Mouse (Mus musculus) common myeloid progenitor, adult 5-6 weeks (primary cell): ENCODE results near the gene Mpzl1. TPM values are rescaled to one million over a fixed set of nuclear protein-coding genes. Genes with fewer than 3 reads are reported as not detected.
A peak's percentile ranks its signal among the peaks of the same experiment; 100 is the strongest.

Experiments
- ATAC-seq: replicated peaks from 2 replicates; pipeline ENCODE4 v1.8.0; 2016; ENCODE audit warnings: low read depth, mild to moderate bottlenecking, moderate TSS enrichment, inconsistent platforms; ENCODE audit not compliant: poor library complexity, severe bottlenecking
- total RNA-seq: library from RNA; stranded (forward); fragments of 200-1000, 187-1606 nt; gene quantifications from 2 replicates; pipeline ENCODE4 v1.2.3, GENCODE M21; 2017

Gene Mpzl1
- total RNA-seq, 1 experiment from 2014 or later = 9.5 TPM

DNA sequence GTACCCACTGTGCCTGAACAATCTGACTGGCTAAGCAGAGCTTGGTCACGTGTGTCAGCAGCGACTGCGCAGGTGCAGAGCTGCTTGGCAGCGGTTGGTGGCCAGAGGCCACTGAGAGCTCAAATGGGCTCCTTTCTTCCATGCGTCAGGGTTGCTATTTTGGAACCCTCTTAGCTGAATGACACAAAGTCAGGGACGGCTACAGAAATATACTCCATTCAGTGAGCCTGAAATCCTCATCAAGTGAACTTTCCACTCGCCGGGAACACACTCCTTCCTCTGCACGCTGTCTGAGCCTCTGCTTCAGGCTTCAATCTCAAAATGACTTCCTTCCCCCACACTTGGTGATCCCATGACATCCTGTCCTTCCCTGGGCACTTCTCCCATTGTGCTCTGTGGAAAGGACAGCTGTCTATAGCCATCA, 16.1 kb downstream of the Mpzl1 start:
- no peak for ATAC-seq

DNA sequence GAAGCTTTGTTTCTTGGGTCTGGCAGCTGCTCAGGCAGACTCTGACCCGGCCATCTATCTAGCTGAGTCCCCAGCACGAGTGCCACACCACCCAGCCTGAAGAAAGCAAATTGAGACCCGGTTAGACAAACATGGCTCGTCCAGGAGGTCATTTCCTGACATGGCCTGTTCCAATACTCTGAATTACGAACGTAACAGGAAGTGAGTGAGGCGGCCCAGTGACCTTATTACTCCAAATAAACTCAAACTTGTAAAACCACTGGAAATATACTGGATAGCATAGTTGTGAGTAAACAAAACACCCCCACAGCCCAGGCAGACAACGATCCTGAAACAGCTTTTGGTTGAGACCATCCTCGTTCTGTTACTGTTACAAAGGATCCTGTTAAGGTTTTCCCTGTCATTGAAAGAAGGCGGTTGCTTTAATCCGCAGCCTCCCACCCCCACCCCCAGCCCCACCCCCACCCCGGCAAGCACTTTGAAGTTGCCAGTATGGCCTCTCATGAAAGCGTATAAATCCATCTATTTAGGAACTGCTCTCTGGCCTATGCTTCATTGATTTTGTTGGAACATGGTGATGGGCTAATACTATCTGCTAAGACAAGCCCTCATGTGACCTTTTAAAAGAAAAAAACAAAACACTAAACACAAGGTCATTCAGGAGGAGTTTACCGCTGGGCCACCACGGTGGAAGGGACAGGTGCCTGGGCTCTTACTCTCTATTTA, 17.0 kb downstream of the Mpzl1 start:
- ATAC-seq = no peak; the same call in 1 of the 2 replicates

DNA sequence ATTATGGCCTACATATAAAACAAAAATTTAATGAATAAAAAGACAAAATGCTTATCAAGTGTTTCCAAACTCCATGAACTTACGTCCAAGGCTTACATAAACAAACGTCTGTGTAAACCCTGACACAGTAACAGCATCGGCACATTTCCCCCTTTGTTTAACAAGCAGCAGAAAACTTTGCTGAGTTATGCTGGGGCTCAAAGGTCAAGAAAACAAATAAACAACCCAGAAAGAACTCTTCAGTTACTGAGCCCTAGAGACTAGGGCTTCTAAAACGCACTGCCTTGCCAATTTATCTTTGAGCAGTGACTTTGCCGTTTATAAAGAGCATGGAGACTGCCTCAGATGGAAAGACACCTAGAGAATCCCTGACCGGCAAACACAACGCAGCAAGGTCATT, 17.7 kb downstream of the Mpzl1 start:
- no peak for ATAC-seq

DNA sequence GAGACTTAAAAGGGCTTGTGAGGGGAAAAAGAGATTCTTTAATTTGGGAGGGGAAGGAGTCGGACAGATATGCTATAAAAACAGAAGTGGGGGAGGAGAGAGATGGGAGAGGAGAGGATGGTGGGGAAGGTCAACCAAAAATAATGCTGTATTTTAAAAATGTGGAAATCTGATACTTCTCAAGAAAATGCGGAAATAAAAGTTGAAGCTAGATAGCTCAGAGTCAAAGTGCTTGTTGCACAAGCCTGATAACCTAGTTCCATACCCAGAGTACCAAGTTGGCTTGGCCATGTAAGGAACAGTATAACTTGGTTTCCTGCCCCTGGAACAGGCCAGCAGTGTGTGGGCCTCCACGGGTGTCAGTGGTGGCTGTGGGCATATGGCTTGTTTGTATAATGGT, 19.5 kb downstream of the Mpzl1 start:
- ATAC-seq = no peak

DNA sequence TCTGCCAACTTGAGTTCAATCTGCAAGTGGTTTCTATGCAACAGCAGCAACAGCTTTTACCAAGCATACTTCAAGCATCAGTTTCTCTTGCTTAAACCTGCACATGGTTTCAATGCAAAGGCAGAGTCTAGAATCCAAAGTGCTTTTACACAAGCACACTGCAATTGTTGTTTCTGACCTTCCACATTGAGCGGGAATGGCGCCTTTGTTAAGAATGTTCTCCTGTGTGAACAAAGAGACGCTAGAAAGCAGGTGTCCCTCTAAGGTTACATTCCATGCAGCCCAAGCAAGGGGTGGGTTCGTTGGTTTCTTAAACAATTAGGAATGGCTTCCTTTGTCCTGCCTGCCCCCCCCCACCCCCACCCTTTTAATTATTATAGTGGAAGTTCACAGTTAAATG, 20.4 kb downstream of the Mpzl1 start:
- ATAC-seq = no peak

DNA sequence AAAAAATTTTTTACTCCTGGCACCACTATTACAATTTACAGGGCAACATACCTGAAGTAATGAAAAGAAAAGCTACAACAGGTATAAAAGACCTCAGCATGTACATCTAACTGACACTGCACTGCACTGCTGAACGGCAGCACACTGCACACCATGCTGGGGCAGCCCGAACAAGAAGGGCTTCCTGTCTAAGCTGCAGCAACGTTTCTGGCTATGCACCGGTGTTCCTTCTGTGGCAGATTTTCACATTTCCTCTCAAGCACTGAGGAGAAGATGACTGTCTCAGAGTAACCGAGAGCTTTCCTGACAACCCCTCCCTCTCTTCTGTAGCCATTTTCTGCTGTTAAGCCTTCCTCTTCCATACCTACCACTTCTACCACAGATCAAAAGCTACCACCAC, 21.6 kb downstream of the Mpzl1 start:
- peak; percentile 52 for ATAC-seq

DNA sequence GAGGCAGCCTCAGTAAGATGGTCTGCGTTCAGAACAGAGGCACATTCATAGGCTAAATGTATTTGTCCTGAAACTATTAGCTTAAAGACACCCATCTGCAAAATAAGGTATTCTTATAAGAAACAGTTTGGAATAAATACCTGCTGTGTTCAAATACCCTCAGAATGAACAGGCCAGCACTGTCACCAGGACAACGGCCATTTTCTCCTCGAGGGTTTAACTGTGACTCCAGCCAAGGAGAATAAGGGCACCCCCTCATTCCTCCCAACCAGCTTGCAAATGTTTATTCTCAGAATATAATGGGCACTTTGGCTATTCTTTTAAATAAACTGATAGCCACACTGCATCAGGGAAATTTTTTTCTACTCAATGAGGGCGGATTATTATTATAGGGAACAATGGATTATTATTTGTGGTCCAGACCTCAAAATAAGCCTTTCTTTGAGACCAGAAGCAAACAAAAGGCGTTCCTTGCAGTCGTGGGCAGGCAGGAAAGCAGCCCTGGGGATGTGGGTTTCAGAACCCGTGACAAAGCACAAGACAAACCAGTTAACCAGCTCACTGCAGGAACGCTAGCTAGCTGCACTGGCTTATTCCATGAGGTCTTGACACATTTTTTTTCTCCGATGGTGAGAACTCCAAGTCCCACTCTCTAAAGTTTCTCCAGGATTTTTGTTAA, 23.9 kb downstream of the Mpzl1 start:
- no peak; the same call in 1 of the 2 replicates for ATAC-seq

DNA sequence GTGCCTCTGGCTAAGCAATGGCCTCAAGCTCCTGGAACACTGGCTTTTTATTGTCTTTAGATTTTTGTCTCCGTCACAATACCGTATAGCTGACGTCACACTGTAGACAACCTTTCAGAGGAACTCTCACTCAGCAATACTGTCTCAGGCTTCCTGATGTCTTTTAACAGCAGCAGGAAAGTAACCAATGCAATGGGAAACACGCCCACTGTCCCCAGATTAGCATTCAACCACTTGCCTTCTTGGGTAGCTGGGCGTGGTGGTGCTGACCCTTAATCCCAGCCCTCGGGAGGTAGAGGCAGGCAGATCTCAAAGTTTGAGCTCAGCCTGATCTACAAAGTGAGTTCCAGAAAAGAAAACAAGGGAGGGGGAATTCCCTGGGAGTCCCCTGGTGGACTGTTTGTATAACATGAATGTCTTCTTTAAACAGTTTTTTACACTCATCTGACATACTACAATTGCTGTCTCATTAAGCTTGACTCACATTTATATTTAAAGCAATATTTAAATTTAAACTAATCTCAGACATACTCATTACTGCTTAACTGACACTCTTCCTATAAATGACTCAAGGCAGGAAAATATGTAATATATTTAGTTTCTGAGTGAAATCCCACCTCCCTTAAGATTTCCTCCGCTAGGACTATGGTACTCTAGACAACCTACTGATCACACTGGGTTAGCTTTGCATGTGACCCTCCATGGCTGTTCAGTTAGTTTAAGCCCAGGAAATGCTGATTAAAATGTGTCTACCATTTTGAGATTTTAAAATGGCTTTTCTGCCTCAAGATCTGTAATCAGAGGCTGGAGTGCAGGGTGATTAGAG, 24.6 kb downstream of the Mpzl1 start:
- ATAC-seq = 0 out of 2 replicates have a peak, but pooled peaks have one; percentile 15

DNA sequence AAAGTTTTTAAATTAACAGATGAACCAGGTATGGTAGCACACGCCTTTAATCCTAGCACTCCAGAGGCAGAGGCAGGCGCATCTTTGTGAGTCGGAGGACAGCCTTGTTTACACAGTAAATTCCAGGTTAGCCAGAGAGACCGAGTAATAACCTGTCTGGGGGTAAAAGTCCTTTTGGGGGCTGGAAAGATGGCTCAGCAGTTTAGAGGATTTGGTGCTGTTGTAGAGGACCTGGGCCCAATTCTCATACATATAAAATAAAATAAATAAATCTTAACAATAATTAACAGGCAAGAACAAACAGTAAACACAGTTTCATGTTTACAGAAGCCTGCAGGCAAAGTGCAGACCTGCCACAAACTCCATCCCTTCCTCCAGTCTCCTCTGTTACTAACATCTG, 25.4 kb downstream of the Mpzl1 start:
- ATAC-seq = no peak

DNA sequence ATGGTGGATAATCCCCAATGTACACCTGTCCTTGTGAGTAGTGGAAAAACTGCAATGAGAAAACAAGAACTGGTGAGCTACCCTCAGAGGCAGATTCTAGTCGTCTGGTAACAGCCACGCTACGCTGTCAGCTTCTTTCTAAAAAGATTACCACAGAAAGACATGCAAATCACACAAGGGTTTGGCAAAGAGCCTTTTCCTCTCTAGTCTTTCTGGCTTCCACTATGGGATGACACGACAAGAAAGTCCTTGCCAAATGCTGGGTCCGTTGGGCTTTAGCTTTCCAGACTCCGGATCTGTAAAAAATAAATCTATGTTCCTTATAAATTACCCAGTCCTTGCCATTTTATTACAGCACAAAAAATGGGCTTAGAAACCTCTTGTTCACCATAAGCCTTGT, 28.6 kb downstream of the Mpzl1 start:
- no peak for ATAC-seq

DNA sequence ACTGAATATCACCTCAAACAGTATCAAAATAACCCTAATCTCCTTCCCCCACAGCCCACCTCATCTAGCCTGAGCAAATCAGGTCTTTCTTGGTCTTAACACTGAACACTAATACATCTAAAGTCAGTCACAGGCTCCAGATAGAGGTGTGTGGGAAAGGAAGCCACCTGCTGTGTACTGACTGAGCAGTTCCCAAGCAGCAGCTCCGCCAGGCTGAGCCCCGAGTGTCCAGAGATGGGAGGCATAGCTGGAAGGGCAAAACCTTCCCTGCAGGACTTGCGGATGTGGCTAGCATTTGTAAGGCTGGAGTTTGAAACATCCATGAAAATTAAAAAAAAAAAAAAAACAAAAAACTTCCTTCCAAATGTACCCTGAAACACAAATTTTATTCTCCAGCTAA, 29.2 kb downstream of the Mpzl1 start:
- ATAC-seq = no peak

DNA sequence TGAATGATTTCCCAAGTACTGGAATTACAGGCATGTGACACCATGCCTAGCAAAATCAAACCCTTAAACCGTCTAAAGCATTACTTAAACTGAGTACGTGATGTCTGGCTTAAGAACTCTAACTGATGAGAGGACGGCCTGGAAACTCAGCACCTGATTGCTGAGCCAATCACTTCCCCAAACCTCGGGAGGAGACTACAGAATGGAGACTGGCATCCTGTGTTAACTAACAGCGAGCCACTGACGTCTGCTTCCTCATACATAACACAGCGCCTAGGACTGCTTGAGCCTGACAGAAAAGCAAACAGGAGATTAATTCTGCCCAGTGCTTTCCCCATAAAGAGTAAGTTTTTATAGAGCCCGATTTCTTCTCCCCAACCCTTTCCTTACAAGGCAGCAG, 30.1 kb downstream of the Mpzl1 start:
- peak; percentile 80 for ATAC-seq

DNA sequence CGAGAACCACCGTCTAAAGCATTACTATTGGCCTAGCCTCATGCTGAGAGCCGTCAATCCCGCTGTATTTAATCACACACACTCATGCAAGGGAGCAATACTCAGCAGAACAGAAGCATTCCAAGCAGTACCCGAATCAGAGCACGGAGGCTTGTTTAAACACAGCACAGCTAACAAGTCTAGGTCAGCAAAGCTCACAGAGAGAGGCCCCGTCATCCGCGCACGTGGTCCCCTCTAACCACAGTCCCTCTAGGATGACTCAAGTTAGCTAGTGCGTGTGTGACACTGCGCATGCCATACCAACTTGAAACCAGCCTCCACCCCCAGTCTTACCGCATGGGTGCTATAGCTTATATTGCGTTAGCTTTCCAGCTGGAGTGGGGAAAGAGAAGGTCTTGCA, 31.1 kb downstream of the Mpzl1 start:
- 0 out of 2 replicates have a peak, but pooled peaks have one; percentile 36 for ATAC-seq

DNA sequence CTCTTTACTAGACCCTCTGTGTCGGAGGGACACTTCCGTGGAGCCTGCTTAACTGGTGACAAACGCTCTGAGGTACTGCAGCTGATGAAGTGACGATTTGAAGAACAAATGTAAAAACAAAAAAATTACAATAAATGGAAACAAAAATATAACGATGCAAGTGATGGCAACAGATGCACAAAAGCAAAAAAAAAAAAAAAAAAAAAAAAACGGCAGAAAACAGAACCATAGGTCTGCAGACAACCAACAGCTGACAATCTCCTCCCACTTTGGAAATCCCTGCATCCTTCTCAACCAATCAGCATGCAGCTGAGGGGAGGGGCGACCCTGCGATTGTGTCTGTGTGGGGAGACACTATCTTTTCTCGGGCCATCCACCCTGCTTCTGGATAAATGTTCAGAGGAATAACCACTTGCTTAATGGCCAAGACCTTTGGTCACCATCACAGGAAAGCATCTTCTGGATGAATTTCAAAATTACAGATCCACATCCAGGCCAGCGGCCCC, 32.5 kb downstream of the Mpzl1 start:
- no peak for ATAC-seq

DNA sequence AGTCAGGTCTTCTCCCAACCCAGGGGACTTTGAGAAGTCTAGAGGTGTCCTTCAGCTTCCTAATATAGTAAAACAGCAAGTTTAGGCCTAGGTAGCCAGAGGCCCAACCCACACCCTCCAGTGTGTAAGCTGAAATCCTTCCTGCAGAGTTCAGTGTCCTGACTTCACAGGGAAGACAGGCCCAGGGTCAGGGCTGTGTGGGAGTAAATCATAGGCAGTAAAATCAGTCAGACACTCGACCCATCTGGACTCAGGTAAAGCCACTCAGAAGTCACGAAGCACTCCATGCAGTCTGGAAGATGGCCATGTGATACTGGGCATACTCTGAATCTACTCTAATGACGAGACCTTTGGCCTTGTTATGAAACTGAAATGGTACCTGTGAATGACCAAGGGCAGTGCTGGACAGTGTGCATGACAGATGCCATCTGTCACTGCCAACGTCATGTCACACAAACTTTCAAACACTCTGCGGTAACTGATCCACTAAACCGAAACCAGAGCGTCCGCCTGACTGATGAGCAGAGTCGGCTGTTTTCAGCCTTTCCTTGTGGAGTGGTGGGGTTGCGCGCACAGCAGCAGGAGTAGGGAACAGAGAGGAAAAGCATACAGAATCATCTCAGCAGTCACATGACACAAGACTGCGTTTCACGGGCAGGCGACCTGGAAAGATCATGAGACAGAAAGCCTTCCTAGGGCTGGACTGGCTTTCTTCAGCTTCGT, 39.5 kb downstream of the Mpzl1 start:
- no peak for ATAC-seq

DNA sequence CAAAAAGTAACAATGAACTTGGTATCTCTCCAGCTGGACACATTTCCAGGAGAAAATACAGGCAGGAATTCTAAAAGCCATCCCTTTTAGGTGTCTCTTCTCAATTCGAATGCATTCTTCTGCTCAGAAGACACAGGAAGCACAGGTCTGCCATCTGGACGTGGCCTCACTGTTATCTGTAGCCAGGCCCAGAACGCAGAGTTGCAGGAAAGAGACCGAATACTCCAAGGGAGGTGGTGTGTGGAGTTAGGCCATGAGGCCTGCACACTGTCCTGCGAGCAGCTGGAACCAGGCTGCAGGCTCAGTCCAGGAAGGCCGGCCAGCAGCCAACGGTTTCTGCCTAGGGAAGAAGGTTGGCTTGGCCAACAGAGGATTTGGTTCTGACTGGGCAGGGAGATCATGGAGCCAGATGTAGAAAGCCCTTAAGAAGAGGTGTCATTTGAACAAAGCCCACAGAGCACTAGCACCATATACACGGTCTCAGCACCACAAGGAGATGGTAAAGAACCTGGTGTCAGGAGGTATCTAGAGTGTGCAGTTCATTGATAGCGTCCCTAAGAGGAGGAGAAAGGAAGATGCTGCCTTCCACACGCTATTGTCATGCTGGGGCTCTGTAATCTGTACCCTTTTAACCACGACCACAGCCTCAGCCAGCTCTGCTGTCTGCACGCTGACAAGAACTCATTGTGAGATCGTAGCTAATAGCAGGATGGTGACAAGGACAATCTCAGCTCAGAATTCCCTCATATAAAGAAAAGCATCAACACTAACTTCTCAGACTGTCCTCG, 41.8 kb downstream of the Mpzl1 start:
- ATAC-seq = peak; percentile 68

DNA sequence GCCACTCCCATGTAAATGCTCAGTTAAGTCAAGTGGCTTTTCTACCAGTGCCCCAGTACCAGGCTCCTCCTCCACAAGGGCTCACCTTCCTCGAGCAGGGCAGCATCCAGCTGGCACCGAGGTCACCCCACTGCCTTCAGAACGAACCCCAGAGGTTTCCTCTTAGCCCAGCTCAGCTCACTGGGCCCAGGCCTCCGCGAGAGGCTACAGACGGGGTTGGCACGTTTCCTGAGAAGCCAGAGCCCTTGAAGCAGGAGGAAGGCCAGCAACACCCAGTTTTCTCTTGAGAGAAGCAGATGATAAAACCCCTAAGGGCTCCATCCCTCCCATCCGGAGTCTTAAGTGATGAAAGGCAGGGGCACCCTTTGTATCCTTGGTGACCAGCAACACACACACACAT, 43.6 kb downstream of the Mpzl1 start:
- ATAC-seq = no peak

DNA sequence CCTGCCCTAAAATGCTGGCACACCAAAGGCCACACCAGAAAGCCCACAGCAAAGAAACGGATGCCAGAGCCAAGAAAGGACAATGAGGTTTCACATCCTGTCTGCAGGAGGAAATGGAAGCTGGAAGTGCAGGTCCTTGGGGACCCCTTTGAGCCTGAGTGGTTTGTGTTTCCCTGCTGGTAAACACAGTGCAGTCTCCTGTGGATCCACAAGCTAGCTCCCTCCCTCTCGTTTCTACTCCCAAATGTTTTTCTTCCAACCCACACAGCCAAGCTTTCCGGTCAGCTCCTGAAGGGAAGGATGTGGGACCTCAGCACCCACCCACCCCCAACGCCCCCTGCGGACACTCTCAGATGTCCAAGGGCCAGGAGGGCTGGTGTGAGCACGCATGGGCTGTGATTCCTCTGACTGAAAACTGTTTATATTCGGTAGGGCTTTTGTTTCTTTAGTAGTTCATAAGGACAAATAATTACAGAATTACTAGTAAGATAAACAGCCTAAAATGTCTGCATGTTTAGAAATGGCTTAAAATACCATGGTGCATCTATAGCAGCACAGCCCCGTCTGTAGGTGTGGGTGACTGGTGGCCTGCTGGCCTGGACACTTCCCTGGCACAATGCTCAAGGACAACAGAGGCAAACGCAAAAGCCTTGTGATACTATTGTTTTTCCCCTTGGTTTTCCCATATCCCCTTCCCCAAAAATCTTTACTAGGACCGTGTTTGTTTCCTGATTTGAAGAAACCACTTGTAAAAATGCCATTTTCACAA, 44.9 kb downstream of the Mpzl1 start:
- 0 out of 2 replicates have a peak, but pooled peaks have one; percentile 23 for ATAC-seq
